Mouse (Mus musculus) CH12.LX (cell line): ENCODE results near the gene Klhl20.

Experiments
- CTCF ChIP-seq, 2 experiments: IDR thresholded peaks in 1 of 2; conservative IDR thresholded peaks in 1 of 2; 2 replicates each; pipeline ENCODE4 v1.5.1; 2011 to 2012; ENCODE audit warnings: low read depth in 2 of 2, low read length in 2 of 2, improper control_type of control experiment in 1 of 2, inconsistent platforms in 1 of 2, mild to moderate bottlenecking in 1 of 2, moderate library complexity in 1 of 2
- EP300 ChIP-seq: IDR thresholded peaks from 2 replicates; pipeline ENCODE4 v1.6.1; 2011; ENCODE audit warnings: low read length, improper control_type of control experiment
- MAX ChIP-seq: IDR thresholded peaks from 2 replicates; pipeline ENCODE4 v1.6.1; 2011; ENCODE audit warnings: low read length, improper control_type of control experiment
- MYC ChIP-seq: IDR thresholded peaks from 2 replicates; pipeline ENCODE4 v1.6.1; 2011; ENCODE audit warnings: low read depth, mild to moderate bottlenecking, improper control_type of control experiment, low read length
- POLR2A ChIP-seq: IDR thresholded peaks from 2 replicates; pipeline ENCODE4 v1.6.1; 2011; ENCODE audit warnings: low read depth, mild to moderate bottlenecking, improper control_type of control experiment, low read length
- POLR2AphosphoS2 ChIP-seq: IDR thresholded peaks from 2 replicates; pipeline ENCODE4 v1.6.1; 2011; ENCODE audit warnings: low read depth, low read length, improper control_type of control experiment
- RAD21 ChIP-seq: IDR thresholded peaks from 2 replicates; pipeline ENCODE4 v1.6.1; 2011; ENCODE audit warnings: low read depth, mild to moderate bottlenecking, low read length, improper control_type of control experiment, moderate library complexity
- SIN3A ChIP-seq: IDR thresholded peaks from 2 replicates; pipeline ENCODE4 v1.6.1; 2012; ENCODE audit warnings: low read length, improper control_type of control experiment, inconsistent platforms
- ZC3H11A ChIP-seq: IDR thresholded peaks from 2 replicates; pipeline ENCODE4 v1.6.1; 2012; ENCODE audit warnings: low read depth, mild to moderate bottlenecking, inconsistent platforms, low read length, improper control_type of control experiment
- ZNF384 ChIP-seq: IDR thresholded peaks from 2 replicates; pipeline ENCODE4 v1.6.1; 2012; ENCODE audit warnings: low read depth, low read length, improper control_type of control experiment, inconsistent platforms

- no peak for TF ChIP-seq CTCF (conservative IDR thresholded peaks at IDR 0.05 in 1 of 2, IDR thresholded peaks at IDR 0.05 in 1 of 2; ENCODE audit: low read depth in 2 of 2, low read length in 2 of 2)
- TF ChIP-seq EP300, result no peak
- TF ChIP-seq MYC, result 0 out of 2 replicates have a peak, but pooled peaks have one; percentile 43
- TF ChIP-seq ZC3H11A, result no peak
- TF ChIP-seq POLR2AphosphoS2, result peak; percentile 51; the same call in 1 of the 2 replicates
- TF ChIP-seq RAD21, result no peak
- peak; percentile 95 for TF ChIP-seq POLR2A
- TF ChIP-seq ZNF384, result no peak
- TF ChIP-seq SIN3A, result peak; percentile 92
- peak; percentile 77; the same call in 1 of the 2 replicates for TF ChIP-seq MAX
Measured at GRCm38 (mm10) chr1:161130726-161131664, at the start of gene Klhl20.
